Mouse (Mus musculus): ENCODE measurements at regions not wholly inside any gene's neighbourhood (a gene's known extent, or its start where the extent isn't known, plus 50 kb on each side); places are given as distances from the start of the nearest gene placed in this dataset.

- DNase-seq, result no peak
Measured at GRCm38 (mm10) chr15:94046186-94046585, 419.0 kb downstream of the Adamts20 start.

GRCm38 (mm10) chr15:94045131-94045756, 420.0 kb downstream of the Adamts20 start:
- peak in 1 of 2 experiments; percentile 6 for DNase-seq

- DNase-seq, result no peak
Measured at GRCm38 (mm10) chr15:94032957-94033356, 432.3 kb downstream of the Adamts20 start.

GRCm38 (mm10) chr15:94025996-94026696, 430.5 kb upstream of the Prickle1 start:
- no peak for DNase-seq

GRCm38 (mm10) chr15:94025239-94025971, 429.7 kb upstream of the Prickle1 start:
- no peak for DNase-seq

- no peak for DNase-seq
Measured at GRCm38 (mm10) chr15:94024806-94025205, 429.1 kb upstream of the Prickle1 start.

GRCm38 (mm10) chr15:94024126-94024730, 428.5 kb upstream of the Prickle1 start:
- no peak for DNase-seq

- DNase-seq, result no peak
Measured at GRCm38 (mm10) chr15:94023501-94023900, 427.8 kb upstream of the Prickle1 start.

- DNase-seq, result no peak
Measured at GRCm38 (mm10) chr15:94017814-94018213, 422.1 kb upstream of the Prickle1 start.

- no peak for DNase-seq
Measured at GRCm38 (mm10) chr15:94011499-94011898, 415.8 kb upstream of the Prickle1 start.

- no peak for DNase-seq
Measured at GRCm38 (mm10) chr15:94006082-94006481, 410.4 kb upstream of the Prickle1 start.

GRCm38 (mm10) chr15:94004911-94005310, 409.2 kb upstream of the Prickle1 start:
- no peak for DNase-seq

- DNase-seq, result no peak
Measured at GRCm38 (mm10) chr15:94003145-94003544, 407.5 kb upstream of the Prickle1 start.

- DNase-seq, result no peak
Measured at GRCm38 (mm10) chr15:93994542-93994941, 398.9 kb upstream of the Prickle1 start.

GRCm38 (mm10) chr15:93990139-93990538, 394.4 kb upstream of the Prickle1 start:
- DNase-seq, result no peak

GRCm38 (mm10) chr15:93988367-93988766, 392.7 kb upstream of the Prickle1 start:
- DNase-seq, result no peak

- no peak for DNase-seq
Measured at GRCm38 (mm10) chr15:93986631-93987429, 391.1 kb upstream of the Prickle1 start.

GRCm38 (mm10) chr15:93982091-93982490, 386.4 kb upstream of the Prickle1 start:
- no peak for DNase-seq

GRCm38 (mm10) chr15:93977494-93977893, 381.8 kb upstream of the Prickle1 start:
- DNase-seq, result no peak

GRCm38 (mm10) chr15:93974727-93975126, 379.0 kb upstream of the Prickle1 start:
- DNase-seq, result no peak

GRCm38 (mm10) chr15:93972979-93973378, 377.3 kb upstream of the Prickle1 start:
- no peak for DNase-seq

- no peak for DNase-seq
Measured at GRCm38 (mm10) chr15:93961950-93962349, 366.3 kb upstream of the Prickle1 start.
